Mouse (Mus musculus): ENCODE results near the gene Zfp667. TPM values are rescaled to one million over a fixed set of nuclear protein-coding genes. Genes with fewer than 3 reads are reported as not detected.
"Not testable (repeated sequence)": the region's sequence is repeated elsewhere in the genome, so short reads cannot be mapped to it uniquely, and the experiment has no call there.

Zfp667 gene
- 7.4 and 9.8 TPM in 2 replicates for polyA plus RNA-seq (2015; fragmentation: Nextera tagmentation; extraction: Ambion mirVana)

DNA sequence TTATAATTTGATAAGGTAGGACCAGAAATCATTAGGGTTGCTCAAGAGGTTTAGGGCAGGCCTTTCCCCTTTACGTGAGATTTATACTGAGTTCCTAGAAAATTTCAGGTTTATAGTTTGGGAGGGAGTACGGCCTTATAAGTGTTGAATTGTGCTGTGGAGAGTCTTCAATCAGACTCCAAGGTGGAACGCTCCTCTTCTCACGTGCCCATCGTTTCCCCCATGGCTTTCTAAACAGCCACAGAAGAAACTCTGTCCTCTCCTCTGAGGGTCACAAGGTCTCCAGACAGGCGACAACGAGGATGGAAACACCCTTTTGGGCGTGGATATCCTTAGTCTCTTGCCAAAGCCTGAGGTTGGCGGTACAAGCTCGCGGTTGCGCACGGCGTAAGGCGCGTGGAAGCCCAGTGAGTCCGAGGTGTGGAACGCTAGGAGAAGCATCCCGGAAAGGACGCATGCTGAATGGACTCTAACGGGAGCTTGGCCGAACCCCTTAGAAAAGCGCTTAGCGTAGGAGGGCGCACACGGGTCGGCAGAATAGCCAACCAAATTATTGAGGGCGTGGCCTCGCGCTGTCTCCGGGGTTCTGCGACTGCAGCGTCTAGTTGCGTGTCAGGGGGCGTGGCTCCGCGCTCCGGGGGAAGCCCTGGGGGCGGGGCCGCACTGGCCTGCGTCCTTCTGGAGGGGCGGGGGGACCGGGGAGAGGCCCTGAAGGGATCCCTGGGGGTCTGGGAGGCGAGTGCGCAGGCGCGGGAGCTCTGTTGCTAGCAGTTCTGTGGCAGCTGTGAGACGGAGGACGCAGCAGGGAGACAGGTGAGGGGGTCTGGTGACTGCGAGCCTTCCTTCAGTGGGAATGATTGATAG, at the start of gene Zfp667:
TSS of gene Zfp667 (plus strand) at position 738 of the 864 bp plus-strand sequence.
- 3% methylated on average over 47 of the region's 50 CpGs for WGBS
- no peaks in the 10 kb centered on the region for H3K27me3 ChIP-seq (ENCODE audit: control insufficient read depth, insufficient read depth, low read length)
- H3K27ac ChIP-seq (ENCODE audit: low read length): peak within 1 kb of the TSS; percentile 69
- peak; percentile 91 for ATAC-seq (ENCODE audit: insufficient read depth, low FRiP score)
- peaks cover 15% of the 10 kb centered on the region for H3K4me1 ChIP-seq (ENCODE audit: control insufficient read depth, insufficient read depth, low read length)
- H3K4me2 ChIP-seq (ENCODE audit: low read depth, low read length): peak within 1 kb of the TSS; percentile 78
- H3K4me3 ChIP-seq (replicated peaks; ENCODE audit: low read length): peak within 1 kb of the TSS; percentile 52
- H3K9ac ChIP-seq (ENCODE audit: low read length): peak within 1 kb of the TSS; percentile 73
- H3K36me3 ChIP-seq (ENCODE audit: control insufficient read depth, insufficient read depth, low read length): no peaks in the 10 kb centered on the region
- no peaks in the 10 kb centered on the region for H3K9me3 ChIP-seq (replicated peaks; ENCODE audit: control insufficient read depth, low read length)

DNA sequence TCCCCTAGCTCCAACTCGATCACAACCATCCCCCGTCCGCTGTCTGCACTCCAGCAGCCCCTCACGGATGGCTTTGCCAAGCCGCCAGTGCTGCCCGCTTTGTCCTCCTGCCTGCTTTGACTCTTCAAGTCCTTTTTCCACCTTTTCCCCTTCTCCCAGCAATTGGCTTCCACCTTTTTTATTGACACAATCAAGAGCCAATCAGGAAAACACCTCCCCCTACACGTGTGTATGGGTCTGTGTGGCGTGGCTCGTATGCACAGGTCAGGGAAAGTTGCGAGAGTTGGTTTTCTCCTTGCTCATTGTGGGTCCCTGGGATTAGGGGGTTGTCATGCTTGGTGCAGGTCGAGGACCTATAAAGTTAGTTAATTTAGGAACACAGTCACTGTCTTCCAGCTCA, 46.6 kb upstream of the Zfp667 start:
- Histone ChIP-seq H3K4me1 (ENCODE audit: control insufficient read depth, insufficient read depth, low read length) (no peaks in the 10 kb centered on the region), H3K9ac (ENCODE audit: low read length) (no peak overlapping the region), H3K4me2 (ENCODE audit: low read depth, low read length) (no peak overlapping the region), H3K36me3 (ENCODE audit: control insufficient read depth, insufficient read depth, low read length) (no peaks in the 10 kb centered on the region), H3K9me3 (replicated peaks; ENCODE audit: control insufficient read depth, low read length) (no peaks in the 10 kb centered on the region), H3K27ac (ENCODE audit: low read length) (no peak overlapping the region), H3K27me3 (ENCODE audit: control insufficient read depth, insufficient read depth, low read length) (no peaks in the 10 kb centered on the region), H3K4me3 (replicated peaks; ENCODE audit: low read length) (no peak overlapping the region)
- 41% methylated on average over 11 of the region's 11 CpGs for WGBS
- no peak for ATAC-seq (ENCODE audit: insufficient read depth, low FRiP score)

DNA sequence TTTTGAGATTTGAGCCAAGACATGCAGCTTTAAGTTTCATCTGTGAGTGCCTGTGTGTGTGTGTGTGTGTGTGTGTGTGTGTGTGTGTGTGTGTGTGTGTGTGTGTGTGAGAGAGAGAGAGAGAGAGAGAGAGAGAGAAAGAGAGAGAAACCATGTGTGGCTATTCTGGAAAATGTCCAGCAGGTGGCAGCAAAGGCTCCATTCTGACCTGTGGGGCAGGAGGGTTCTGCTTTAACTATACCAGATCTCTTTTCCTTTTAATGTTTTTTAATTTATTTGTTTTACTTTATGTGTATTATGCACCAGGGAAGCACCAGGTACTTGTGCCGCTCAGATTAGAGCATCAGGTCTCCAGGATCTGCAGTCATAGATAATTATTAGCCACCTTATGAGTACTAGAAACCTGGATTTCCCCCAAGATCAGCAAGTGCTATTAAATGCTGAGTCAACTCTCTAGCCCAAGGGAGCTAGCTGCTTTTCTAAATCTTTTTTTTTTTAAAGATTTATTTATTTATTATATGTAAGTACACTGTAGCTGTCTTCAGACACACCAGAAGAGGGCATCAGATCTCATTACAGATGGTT, 45.4 kb upstream of the Zfp667 start:
- H3K9ac ChIP-seq (ENCODE audit: low read length); H3K4me3 ChIP-seq (replicated peaks; ENCODE audit: low read length); H3K27me3 ChIP-seq (ENCODE audit: control insufficient read depth, insufficient read depth, low read length); H3K4me2 ChIP-seq (ENCODE audit: low read depth, low read length); ATAC-seq (ENCODE audit: insufficient read depth, low FRiP score); H3K4me1 ChIP-seq (ENCODE audit: control insufficient read depth, insufficient read depth, low read length); H3K9me3 ChIP-seq (replicated peaks; ENCODE audit: control insufficient read depth, low read length); H3K36me3 ChIP-seq (ENCODE audit: control insufficient read depth, insufficient read depth, low read length); H3K27ac ChIP-seq (ENCODE audit: low read length): not testable (repeated sequence)
- WGBS: 12% methylated on average over 1 of the region's 1 CpGs

DNA sequence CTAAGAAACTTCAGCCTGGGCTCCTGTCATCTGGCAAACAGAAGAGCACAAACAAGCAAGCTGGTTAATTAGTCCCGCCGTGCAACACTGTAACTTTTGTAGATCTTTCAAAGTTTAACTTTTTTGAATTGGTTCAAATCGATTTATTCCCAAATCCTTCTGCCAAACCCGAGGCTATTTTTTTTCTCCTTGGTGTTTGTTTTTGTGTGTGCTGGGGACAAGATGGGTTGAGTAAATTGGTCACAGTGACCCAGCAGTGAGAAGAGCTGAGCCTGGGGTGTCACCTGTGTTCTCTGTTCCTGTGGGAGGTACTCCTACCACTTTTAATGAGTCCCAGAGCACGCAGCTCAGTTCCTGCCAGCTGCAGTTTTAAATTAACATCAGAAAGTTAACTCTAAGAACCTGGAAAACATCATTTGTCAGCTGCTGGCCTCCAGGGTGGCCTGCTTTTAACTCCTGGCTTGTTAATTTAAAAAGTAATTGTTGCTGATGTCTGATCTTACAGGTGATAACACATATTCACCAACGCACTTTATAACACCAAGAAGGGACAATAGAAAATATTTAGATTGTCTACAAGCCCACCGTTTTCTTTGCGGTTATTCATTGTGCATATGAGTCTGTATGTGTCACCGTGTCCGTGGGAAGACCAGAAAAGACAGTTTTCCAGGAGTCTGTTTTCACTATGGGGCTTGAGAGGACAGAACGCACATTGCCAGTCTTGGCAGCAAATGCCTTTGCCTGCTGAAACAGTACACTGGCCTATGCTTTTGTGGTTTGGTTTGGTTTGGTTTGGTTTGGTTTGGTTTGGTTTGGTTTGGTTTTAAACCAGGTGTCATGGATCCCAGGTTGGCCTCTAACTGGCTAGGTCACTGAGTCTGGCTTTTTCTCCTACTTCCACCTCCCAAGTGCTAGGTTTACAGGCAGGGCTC, 41.8 kb upstream of the Zfp667 start:
- H3K9ac ChIP-seq (ENCODE audit: low read length): no peak overlapping the region
- H3K4me2 ChIP-seq (ENCODE audit: low read depth, low read length): no peak overlapping the region
- no peaks in the 10 kb centered on the region for H3K9me3 ChIP-seq (replicated peaks; ENCODE audit: control insufficient read depth, low read length)
- no peak overlapping the region for H3K27ac ChIP-seq (ENCODE audit: low read length)
- H3K4me3 ChIP-seq (replicated peaks; ENCODE audit: low read length): no peak overlapping the region
- no peaks in the 10 kb centered on the region for H3K27me3 ChIP-seq (ENCODE audit: control insufficient read depth, insufficient read depth, low read length)
- WGBS: 30% methylated on average over 11 of the region's 11 CpGs
- ATAC-seq (ENCODE audit: insufficient read depth, low FRiP score): no peak
- H3K4me1 ChIP-seq (ENCODE audit: control insufficient read depth, insufficient read depth, low read length): no peaks in the 10 kb centered on the region
- H3K36me3 ChIP-seq (ENCODE audit: control insufficient read depth, insufficient read depth, low read length): no peaks in the 10 kb centered on the region

DNA sequence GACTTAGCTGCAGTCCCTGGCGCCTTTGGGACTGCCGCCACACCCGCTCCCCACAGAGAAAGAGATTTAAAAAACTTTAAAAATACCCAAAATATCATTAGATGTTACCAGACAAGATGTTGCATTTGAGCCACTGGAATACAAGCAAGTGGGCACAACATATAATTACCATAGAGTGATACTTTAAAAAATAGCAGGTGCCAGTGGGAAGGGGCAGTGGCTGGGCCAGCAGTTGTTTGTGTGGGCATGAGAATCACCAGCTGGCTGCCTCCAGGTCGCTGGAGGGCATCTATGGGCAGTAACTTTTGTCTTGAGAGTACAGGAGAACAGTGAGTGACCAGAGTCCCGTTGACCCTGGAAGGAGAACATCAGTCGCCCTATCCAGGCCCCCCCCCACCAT, 34.0 kb upstream of the Zfp667 start, which contains the start of gene Epp13:
TSS of gene Epp13 (plus strand) at position 301 of the 400 bp plus-strand sequence.
- Histone ChIP-seq H3K4me1 (ENCODE audit: control insufficient read depth, insufficient read depth, low read length) (no peaks in the 10 kb centered on the region), H3K9ac (ENCODE audit: low read length) (no peak within 1 kb of the TSS), H3K4me3 (replicated peaks; ENCODE audit: low read length) (no peak within 1 kb of the TSS), H3K27me3 (ENCODE audit: control insufficient read depth, insufficient read depth, low read length) (no peaks in the 10 kb centered on the region), H3K27ac (ENCODE audit: low read length) (no peak within 1 kb of the TSS), H3K36me3 (ENCODE audit: control insufficient read depth, insufficient read depth, low read length) (no peaks in the 10 kb centered on the region), H3K9me3 (replicated peaks; ENCODE audit: control insufficient read depth, low read length) (no peaks in the 10 kb centered on the region), H3K4me2 (ENCODE audit: low read depth, low read length) (no peak within 1 kb of the TSS)
- 81% methylated on average over 6 of the region's 6 CpGs for WGBS
- no peak for ATAC-seq (ENCODE audit: insufficient read depth, low FRiP score)

DNA sequence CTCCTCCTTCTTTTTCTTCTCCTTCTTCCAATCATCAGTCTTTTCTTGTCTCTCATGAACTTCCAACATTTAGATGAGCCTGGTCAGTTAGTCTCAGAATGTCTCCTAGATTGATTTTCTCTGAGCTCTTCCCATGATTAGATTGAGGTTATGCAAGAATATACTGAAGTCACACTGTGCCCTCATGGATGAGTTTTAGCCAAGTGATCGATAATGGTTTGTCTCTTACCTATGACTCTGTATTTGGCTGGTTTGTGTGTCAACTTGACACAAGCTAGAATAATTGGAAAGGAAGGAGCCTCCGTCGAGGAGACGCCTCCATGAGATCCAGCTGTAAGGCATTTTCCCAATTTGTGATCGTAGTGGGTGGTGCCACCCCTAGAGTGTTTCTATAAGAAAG, 31.9 kb upstream of the Zfp667 start:
- WGBS: 90% methylated on average over 5 of the region's 5 CpGs
- ATAC-seq (ENCODE audit: insufficient read depth, low FRiP score): no peak
- Histone ChIP-seq H3K27ac (ENCODE audit: low read length) (no peak overlapping the region), H3K9me3 (replicated peaks; ENCODE audit: control insufficient read depth, low read length) (no peaks in the 10 kb centered on the region), H3K36me3 (ENCODE audit: control insufficient read depth, insufficient read depth, low read length) (no peaks in the 10 kb centered on the region), H3K4me1 (ENCODE audit: control insufficient read depth, insufficient read depth, low read length) (no peaks in the 10 kb centered on the region), H3K4me3 (replicated peaks; ENCODE audit: low read length) (no peak overlapping the region), H3K27me3 (ENCODE audit: control insufficient read depth, insufficient read depth, low read length) (no peaks in the 10 kb centered on the region), H3K9ac (ENCODE audit: low read length) (no peak overlapping the region), H3K4me2 (ENCODE audit: low read depth, low read length) (no peak overlapping the region)

DNA sequence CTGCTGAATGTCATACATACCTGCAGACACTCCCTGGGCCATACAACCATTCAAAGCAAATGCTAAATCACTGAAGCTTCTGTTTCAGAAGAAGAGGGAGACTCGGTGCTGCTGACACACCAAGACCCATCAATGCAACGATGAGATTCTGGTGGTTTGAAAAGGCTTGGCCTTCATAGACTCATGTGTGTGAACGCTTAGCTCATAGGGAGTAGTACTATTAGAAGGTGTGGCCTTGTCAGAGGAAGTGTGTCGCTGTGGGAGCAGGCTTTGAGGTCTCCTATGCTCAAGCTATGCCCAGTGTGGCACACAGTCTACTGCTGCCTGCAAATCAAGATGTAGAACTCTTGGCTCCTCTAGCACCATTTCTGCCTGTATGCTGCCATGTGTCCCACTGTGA, 29.0 kb upstream of the Zfp667 start:
- H3K4me2 ChIP-seq (ENCODE audit: low read depth, low read length): no peak overlapping the region
- no peaks in the 10 kb centered on the region for H3K9me3 ChIP-seq (replicated peaks; ENCODE audit: control insufficient read depth, low read length)
- ATAC-seq (ENCODE audit: insufficient read depth, low FRiP score): no peak
- H3K27me3 ChIP-seq (ENCODE audit: control insufficient read depth, insufficient read depth, low read length): no peaks in the 10 kb centered on the region
- H3K4me1 ChIP-seq (ENCODE audit: control insufficient read depth, insufficient read depth, low read length): no peaks in the 10 kb centered on the region
- H3K27ac ChIP-seq (ENCODE audit: low read length): no peak overlapping the region
- 77% methylated on average over 4 of the region's 4 CpGs for WGBS
- H3K4me3 ChIP-seq (replicated peaks; ENCODE audit: low read length): no peak overlapping the region
- no peaks in the 10 kb centered on the region for H3K36me3 ChIP-seq (ENCODE audit: control insufficient read depth, insufficient read depth, low read length)
- no peak overlapping the region for H3K9ac ChIP-seq (ENCODE audit: low read length)

DNA sequence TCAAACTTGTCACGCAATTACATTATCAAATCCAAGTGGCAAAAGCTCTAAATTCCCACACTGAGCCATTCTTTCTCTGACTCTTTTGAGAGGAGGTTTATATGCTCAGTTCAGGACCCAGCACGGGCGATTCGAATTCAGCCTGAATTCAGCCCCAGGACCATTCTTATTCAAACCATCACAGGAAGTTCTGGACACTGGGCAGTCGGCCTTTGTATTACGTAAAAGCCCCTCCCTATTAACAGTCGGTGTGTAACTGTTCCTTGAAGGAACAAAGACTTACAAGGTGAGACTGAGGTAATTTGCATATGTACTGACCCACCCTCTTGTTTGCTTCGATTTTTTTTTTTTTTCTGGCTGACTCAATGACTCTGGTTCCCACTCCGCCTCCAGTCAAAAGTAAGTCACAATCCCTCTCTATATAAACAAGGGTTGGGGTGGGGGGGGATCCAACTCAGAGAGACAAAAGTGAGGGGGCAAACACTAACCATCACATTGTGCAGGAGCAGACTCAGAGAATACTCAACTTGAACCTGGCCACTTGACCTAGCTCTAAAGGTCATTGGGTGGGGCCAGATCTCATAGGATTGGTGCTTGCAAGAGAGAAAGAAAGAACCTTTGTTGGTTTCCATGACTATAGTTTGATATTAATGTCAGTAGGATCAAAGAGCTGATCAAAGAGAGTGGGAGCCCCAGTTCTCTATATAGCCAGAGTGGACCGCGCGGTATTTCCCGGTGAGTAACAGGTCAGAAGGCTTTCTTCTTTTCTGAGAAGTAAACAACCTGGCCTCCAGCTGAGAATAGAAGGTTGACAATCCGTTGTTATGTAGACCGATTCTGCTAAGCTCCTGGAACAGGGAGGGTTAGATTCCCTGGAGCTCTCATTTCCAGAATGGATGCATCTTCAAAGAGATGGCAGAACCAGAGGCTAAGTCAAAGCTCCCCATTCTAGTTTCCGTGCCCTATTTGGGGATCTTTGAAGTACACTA, 27.9 kb upstream of the Zfp667 start:
- H3K9me3 ChIP-seq (replicated peaks; ENCODE audit: control insufficient read depth, low read length): no peaks in the 10 kb centered on the region
- no peaks in the 10 kb centered on the region for H3K4me1 ChIP-seq (ENCODE audit: control insufficient read depth, insufficient read depth, low read length)
- no peak for ATAC-seq (ENCODE audit: insufficient read depth, low FRiP score)
- H3K4me3 ChIP-seq (replicated peaks; ENCODE audit: low read length): no peak overlapping the region
- no peaks in the 10 kb centered on the region for H3K36me3 ChIP-seq (ENCODE audit: control insufficient read depth, insufficient read depth, low read length)
- no peak overlapping the region for H3K27ac ChIP-seq (ENCODE audit: low read length)
- H3K9ac ChIP-seq (ENCODE audit: low read length): no peak overlapping the region
- no peaks in the 10 kb centered on the region for H3K27me3 ChIP-seq (ENCODE audit: control insufficient read depth, insufficient read depth, low read length)
- no peak overlapping the region for H3K4me2 ChIP-seq (ENCODE audit: low read depth, low read length)
- WGBS: 43% methylated on average over 16 of the region's 16 CpGs
